Mouse (Mus musculus) T-helper 2 cell (primary cell): ENCODE data around the gene Samd4b.

ENCODE experiments used
- in situ Hi-C: fragments of 300-600 bp; cut with MboI, MseI; formaldehyde crosslinking; loops from one replicate; pipeline ENCODE4 v1.15.1; 2025; ENCODE audit warnings: high pct_unique_total_duplicates

The Samd4b gene

DNA sequence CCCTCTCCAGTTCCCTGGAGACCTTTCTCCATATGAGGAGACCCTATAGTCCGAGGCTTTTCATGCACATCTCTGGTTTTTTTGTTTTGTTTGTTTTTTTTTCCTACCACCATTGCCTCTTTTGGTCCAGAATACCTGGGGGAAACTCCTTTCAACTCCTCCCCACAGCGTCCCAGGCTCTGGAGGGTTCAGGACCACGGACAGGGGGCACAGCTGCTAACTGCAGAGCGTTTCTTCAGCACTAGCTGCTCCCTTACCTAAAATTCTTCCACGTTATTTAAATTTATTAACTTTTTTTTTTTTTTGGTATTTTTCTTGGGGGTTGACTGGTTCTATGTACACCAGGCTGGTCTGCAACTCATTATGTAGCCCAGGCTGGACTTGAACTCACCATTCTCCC is 92.4 kb downstream of the Samd4b start:
- in situ Hi-C loops = no loop called here

DNA sequence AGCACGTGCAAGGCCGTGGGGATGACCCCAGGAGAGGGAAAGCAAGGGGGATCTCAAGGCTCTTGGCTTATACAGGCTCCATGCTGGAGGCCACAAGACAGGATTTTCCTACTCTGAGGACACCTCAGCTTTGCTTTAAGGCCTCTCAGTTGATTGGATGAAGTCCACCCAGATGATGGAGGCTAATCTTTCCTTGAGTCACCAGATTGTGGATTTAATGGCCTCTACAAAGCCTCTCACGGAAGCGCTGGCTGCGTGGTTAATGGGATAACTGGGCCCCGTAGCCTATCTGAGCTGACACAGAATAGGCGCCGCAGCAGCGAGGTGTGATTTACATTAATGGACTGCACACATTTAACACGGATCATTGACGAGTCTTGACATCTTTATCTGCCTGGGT is 102.5 kb downstream of the Samd4b start:
- in situ Hi-C loops = no loop called here

DNA sequence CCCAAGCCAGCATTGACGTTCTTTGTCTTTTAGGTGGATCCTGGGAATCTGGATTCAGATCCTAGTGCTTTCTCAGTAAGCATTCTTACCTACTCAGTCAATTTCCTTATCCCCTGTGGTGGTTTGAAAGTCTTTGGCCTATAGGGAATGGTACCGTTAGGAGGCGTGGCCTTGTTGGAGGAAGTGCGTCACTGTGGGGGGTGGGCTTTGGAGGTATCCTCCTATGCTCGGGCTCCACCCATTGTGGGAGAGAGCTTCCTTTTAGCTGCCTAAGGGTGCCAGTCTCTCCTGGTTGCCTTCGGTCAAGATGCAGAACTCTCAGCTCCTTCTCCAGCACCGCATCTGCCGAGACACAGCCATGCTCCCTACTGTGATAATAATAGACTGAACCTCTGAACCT is 105.6 kb downstream of the Samd4b start:
- in situ Hi-C loops = no loop called here

DNA sequence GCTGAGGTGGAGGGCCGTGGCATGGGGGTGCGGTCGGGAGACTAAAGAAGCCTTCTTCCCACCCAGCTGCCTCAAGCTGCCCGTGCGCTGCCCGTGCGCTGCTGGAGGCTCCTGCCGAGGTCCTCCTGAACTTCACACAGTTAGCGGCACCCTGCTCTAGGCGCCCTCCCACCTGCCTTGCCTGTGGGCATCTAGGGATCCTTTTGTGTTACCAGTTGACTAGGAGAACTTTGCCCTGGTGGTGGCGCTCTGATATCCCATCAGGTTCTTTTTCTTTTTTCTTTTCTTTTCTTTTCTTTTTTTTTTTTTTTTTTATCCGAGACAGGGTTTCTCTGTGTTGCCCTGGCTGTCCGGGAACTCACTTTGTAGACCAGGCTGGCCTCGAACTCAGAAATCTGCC is 107.0 kb downstream of the Samd4b start:
- in situ Hi-C loops = no loop called here

DNA sequence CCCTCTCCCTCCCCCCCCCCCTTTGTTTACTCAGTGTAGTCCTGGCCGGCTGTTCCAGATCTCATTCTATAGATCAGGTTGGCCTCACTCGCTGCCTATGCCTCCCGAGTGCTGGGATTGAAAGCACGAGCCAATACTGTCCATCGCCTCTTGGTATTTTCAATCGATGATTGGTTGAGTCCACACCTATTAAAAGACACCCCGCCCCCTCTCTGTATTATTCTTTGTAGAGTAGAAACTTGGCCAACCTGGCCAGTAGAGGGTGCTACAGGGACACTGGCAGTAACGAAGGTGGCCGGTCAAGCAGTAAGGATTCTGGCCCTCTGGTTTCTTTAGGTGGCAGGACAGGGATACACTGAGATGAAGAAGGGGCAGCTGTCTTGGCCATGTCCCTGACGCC is 107.5 kb downstream of the Samd4b start:
- in situ Hi-C loops = no loop called here

DNA sequence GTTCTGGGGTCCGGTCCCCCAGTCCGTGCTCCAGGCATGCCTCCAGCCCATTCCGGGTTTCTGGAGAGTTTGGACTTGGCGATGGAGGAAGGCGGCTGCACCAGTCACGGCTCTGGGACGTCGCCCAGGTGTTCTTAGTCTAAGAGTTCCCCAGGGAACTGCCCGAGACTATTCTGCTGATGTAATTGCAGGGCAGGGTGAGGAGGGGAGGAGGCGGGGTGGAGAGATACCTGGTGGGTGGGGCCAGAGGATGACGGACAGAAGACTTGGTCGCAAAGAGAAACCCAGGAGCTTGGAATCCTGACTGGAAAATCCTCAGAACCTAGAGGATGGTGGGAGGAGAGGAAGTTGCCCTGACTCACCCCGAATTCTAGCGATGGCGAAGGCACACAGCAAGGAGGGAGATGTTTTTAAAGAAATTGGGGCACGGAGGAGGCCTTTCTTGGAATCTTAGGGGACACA is 109.9 kb downstream of the Samd4b start:
- in situ Hi-C loops = no loop called here

DNA sequence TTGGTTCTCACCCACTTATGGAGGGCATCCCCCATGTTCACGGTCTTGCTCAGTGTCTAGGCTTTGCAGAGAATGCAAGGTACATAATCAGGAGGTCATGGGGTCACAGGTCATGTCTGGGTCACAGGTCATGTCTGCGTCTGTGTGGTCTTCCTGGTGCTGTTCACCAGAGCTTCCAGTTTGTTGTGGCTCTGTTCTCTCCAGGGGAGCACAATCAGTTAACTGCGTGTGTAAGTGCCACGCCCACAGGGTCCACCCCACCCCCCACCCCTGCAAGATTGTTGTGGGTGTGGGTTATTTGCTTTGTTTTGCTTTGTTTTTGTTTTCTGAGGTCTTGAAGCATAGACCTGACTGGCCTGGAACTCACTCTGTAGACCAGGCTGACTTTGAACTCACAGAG is 113.8 kb downstream of the Samd4b start:
- in situ Hi-C loops = no loop called here

DNA sequence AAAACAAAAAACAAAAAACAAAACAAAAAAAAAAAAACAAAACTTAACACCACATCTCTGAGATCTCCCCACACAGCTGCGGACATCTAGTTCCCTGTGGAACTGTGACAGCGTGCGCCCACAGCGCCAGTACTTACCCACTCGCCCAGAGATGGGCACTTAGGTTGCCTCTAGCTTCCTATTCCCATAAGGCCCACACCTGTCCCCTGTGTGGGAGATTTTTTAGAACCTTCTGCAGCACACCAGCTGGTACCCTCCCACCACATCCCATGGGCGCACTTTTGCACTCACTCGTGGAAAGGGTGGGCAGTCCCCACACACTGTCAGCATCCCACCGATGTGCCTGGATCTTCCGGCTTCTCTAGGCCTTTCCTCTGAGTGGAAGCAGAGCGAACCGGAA is 115.1 kb downstream of the Samd4b start:
- in situ Hi-C loops = no loop called here

DNA sequence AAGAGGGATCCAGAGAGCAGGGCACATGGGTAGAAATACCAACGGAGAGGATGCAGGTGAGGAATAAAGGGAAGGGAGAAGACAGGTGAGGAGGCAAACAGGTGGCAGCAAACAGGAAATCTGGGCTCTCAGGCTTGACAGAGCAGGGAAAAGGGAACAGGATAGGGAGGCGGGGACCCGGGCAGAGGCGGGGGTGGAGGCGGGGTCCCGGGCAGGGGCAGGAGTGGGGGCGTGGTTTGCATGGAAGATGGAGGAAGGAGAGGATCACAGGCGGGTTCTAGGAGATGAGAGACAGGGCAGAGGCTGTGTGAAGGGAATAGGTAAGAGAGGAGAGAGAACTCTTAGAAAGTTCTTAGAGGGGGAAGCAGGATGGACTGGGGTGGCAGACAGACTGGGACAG is 119.1 kb downstream of the Samd4b start:
- in situ Hi-C loops = no loop called here

DNA sequence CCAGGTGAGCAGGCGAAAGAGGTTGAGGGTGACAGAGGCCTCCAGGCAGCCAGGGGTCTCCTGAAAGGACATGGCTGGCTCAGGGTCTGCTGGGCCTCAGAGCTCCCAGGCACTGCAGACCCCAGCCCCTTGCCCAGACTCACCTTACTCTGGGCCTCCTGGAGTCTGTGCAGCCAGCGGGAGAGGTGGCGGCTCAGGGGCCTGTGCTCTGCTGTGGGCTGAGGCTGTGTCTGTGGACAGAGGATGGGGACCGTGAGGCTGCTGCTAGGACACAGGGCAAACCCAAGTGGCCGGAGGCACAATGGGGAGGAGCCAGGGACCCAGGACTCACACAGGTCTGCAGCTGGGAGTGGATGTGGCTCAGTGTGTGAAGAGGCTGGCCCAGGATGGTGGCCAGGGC is 120.6 kb downstream of the Samd4b start:
- in situ Hi-C loops = no loop called here

DNA sequence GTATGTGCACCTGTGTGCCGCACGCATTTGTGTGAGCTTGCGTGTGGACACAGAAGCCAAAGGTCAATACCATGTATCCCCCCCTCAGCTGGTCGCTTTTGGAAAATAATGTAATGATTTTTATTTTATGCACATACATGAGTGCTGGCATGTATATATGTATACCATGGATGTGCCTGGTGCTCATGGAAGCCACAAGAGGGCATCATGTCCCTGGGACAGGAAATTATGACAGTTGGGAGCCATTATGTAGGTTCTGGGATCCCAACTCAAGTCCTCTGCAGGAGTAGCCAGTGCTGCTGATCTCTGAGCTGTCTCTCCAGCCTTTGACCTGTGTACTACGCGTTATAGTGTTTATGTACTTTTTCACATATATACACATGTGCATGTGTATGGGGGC is 121.8 kb downstream of the Samd4b start:
- in situ Hi-C loops = no loop called here

DNA sequence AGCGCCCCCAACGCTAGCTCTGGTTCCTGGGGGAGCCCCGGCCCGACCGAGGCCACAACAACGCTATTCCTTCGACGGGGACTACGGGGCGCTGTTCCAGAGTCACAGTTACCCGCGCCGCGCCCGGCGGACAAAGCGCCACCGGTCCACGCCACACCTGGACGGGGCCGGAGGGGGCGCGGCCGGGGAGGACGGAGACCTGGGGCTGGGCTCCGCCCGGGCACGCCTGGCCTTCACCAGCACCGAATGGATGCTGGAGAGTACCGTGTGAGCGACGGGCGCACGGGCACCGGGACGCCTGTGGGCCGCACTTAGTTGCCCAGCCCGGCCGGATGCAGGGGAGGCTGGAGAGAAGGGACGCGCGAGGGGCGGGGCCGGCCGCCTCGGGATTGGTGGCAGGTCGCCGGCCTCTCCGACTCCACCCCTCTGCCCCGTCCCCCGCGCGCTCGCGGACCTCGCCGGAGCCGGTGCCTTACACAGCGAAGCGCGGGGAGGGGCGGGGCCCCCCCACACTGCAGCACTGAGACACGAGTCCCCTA is 130.7 kb downstream of the Samd4b start:
- in situ Hi-C loops = no loop called here

DNA sequence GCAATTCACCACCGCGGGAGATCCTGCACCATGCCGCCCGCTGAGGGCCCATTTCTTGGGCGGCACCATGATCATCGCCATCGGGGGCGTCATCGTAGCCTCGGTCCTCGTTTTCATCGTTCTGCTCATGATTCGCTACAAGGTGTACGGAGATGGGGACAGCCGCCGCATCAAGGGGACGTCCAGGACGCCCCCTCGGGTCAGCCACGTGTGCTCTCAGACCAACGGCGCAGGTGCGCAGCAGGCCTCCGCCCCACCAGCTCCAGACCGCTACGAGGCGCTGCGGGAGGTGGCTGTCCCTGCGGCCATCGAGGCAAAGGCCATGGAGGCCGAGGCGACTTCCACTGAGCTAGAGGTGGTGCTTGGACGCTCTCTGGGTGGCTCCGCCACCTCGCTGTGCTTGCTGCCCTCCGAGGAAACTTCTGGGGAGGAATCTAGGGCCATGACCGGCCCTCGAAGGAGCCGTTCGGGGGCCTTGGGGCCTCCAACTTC is 131.2 kb downstream of the Samd4b start:
- in situ Hi-C loops = no loop called here

DNA sequence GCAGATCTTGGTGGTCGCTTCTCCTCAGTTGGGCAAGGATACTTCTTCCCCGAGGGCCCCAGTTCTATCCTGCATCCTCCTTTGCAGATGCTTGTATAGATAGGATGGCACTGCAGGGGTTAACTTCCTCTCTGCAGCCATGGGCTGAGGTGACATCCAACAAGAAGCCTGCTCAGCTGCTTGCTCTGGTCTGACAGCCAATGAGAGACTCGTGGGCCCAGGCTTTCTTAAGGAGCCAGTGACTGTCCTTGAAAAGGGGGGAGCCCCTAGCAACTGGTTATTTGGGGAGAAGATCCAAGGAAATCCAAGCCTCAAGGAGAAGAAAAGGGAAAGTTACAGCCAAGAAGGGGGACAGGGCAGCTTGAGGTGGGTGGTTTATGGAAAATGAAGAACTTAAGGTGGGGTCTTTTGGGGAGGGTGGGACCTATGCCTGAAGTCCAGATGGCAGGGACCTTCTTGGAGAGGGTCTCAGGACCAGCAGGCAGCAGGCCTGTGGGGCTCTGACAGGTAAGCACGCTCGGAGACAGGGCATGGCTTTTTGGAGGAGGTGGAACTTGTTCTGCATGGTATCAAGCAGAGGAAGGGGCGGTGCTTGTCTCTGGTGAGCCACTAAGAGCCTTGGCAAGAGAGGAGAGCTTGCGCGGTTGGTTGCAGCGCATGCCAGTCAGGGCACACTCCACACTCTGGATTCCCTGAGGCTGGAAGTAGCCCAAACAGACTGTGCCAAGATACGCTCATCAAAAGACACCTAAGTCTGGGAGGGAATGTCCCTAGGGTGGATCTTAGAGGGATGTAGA is 133.3 kb downstream of the Samd4b start:
- in situ Hi-C loops = no loop called here

DNA sequence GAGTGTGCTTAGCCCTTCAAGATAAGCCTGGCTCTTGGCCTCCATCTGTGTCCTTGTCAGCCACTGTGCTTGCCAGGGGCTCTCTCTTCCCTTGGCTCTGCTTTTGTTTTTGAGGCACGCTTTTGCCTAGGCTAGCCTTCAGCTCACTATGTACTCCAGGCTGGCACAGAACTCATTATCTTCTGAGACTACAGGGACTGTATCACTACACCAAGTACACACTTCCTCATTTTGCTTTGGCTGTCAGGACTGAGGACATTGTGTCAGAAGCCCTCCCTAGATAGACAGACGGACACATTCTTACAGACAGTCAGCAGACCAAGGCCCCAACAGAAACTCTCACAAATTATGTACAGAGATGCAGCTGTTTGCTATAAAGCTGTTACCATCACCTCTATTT is 135.2 kb downstream of the Samd4b start:
- in situ Hi-C loops = no loop called here

DNA sequence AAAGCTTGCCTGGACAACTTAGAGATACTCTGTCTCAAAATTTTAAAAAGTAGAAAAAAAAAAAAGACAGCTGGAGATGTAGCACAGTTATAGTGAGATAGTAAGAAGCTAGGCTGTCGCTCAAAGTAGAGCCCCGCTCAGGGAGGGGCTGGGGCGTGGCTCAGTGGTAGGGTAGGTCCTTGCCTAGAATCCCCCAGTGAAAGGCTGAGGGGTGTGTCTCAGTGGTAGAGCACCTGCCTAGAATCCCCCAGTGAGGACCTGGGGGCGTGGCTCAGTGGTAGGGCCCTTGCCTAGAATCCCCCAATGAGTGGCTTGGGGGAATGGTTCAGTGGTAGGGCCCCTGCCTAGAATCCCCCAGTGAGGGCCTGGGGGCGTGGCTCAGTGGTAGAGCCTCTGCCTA is 137.6 kb downstream of the Samd4b start:
- in situ Hi-C loops = no loop called here

DNA sequence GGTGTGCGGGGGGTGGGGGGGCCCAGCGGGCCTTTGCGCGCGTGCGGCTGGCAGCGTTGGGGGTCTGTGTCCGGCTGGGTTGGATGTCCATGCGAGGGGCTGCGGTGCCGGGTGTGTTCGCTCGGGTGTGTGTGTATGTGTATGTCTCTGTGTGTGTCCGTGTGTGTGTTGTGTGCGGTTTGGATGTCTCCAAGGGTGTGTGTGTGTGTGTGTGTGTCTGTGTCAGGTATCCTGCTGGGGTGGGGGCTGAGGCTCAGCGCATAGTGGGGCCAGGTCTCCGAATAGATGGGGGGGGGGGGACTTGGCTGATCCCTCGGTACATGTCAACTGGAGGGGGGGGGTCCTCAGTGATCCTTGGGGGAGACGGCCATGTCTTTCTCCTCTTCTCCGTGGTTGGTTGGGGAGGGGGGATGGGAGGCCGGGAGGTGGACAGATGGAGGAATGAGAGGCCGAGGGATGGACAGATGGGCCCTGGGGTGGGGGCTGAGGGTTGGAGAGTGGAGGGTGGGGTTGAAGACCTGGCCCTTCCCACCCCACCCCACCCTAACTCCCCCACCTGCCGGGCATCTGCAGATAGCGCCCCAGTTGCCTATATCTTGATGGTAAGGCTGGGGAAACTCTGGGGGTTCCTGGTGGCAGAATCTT is 145.5 kb downstream of the Samd4b start:
- in situ Hi-C loops = loop anchor here (5.0 kb wide), 1 partner anchor 75 kb away; no protein-coding TSS in a partner anchor

DNA sequence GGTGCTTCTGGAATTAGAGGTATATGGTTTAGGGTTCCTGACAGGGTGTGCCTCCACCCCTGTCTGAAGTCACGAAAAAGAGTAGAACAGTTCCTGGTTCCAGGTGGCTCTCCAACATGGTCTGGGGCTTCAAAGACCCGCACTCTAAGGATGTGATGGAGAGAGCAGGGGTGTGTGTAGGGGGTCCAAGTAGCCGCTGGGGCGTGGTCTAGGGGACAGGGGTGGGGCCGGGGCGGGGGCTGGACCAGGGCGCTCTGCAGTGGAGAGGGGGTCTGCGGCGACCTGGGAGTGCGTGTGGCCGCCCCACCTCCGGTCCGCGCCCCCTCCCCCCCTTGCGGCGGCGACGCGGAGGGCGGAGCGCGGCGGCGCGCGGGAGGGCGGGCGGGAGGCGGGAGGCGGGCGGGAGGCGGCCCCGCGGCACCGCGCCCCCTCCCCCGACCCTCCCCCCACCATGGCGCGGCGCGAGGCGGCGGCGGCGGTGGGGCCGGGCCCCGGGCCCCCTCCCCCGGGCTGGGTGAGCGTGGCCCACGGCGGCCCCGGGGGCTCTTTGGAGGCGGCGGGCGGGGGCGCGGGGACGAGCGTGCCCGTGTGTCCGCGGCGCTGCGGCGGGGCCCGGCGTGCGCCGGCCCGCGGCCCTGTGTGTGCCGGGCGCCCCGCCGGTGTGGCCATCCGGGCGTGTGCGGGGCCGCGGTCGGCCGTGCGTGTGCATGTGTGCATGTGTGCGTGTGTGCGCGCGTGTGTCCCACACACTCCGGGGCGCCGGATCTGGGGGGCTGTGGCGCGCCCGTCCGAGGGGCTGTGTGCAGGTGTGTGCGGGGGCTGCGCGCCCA is 146.2 kb downstream of the Samd4b start, which contains the start of gene Lrfn1:
Lrfn1 (plus strand) TSS at position 450 of the 830 bp plus-strand sequence.
- in situ Hi-C loops = loop anchor here (5.0 kb wide), 1 partner anchor 76 kb away; no protein-coding TSS in a partner anchor

DNA sequence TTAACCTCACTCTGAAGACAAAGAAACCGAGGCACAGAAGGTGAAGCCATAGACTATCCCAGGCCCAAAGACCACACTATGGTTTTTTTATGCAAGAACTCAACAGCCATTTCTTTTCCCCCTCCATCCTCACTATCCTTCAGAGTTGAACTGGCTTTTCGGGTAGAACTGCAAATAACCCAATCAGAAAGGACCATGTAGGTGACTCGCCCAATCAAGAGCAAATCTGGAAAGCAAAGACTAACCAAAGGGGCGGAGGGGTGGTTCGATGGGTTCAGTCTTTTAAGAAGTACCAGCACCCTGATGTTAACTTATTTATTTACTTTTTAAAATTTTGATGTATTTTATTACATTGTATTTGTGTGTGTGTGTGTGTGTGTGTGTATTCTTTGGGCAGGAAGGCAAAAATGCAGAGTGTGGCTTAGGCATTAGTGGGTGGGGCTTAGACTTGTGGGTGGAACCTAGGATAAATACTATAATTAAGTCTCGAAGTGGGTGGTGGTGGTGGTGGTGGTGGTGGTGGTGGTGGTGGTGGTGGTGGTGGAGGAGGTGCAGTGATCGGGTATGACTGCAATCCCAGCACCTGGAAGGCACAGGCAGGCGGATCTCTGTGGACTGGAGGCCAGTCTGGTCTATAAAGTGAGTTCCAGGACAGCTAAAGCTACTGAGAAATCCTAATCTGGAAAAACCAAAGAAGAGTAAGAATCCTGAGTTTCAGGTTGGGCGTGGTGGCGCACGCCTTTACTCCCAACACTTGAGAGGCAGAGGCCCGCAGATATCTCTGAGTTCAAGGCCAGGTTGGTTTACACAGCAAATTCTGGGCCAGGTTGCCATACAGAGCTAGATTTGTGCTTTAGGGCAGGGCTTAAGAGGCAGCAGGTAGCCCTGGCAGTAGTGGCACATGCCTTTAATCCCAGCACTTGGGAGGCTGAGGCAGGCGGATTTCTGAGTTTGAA is 149.8 kb downstream of the Samd4b start:
- in situ Hi-C loops = no loop called here

DNA sequence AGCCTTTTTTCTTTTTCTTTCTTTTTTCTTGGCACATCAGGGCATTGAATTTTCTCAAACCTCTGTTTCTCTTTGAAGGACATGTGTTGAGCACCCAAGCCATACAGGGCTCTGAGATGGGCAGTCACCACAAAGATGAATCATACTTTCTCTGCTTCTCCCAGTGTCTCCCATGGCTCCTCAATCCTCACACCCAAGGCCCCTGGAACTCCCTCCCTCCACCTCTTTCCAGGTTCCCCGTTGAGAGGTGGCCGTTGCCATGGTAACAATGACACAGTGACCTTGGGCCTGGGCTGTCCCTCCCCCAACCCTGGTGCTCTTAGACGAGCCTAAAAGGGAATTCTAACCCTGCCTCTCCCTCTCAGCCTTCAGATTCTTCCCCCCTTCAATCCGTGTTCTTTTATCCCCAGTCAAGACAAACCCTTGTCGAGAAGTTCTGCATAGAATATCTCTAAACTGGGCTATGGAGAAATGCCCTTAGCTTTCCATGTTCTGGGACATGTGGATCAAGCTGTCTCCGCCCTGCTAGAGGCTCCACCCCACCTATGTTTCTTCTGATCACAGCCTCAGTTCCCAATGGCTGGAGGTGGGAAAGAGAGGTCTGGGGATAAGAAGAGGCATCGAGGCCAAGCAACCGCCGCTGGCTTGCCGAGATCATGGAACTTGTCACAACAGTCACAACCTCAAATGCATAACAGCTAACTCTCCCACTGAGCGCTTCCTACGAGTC is 150.7 kb downstream of the Samd4b start:
- in situ Hi-C loops = no loop called here
